Comparison of ENCODE assay signal across 22 mouse cellular contexts in the genomic region with DNA sequence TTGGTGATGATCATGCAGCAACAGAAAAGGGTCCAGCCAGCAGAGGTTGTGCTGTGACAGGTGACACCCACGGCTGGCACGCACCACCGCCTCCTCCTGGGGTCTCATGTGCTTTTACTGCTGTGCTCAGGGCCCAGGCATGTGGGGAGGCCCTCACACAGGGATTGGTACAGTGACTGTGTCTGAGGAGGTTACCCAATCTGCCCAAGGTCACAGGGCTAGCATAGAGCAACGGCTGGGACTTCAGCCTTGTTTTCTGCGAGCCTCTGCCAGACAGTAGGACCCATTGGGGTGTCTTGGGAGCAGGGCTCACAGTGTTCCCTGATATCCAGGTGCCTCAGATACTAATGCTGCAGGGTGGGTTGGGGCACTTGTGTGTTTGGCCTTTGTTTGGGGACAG. TPM values are rescaled to one million over a fixed set of nuclear protein-coding genes. Genes with fewer than 3 reads are reported as not detected.
"Had no signal": no experiment of that assay in that cellular context is flagged by ENCODE, and none has a peak within 500 bp of the region (broad histone marks: within the 10 kb centered on the region; RNA-seq: fewer than 3 reads in every experiment).

No protein-coding gene starts in this region.

- H3K36me3 ChIP-seq: limb, embryonic 12.5 days; limb, embryonic 15.5 days; liver, embryonic 13.5 days; stomach, embryonic 15.5 days had no signal

- H3K27me3 ChIP-seq: stomach, embryonic 15.5 days had no signal

- DNase-seq: kidney, adult 11 months; kidney, adult 9 months; kidney, postnatal 14 days; kidney, postnatal 4 days; left cerebral cortex, postnatal 4 days; liver, embryonic 13.5 days; lung, adult 2 months; lung, postnatal 14 days; lung, postnatal 4 days; midbrain, embryonic 14.5 days; right cerebral cortex, adult 18-20 months; right cerebral cortex, postnatal 25 days; spleen, adult 18-20 months; thymus, adult 2 months; thymus, postnatal 14 days; thymus, postnatal 4 days had no signal

- H3K27ac ChIP-seq: limb, embryonic 12.5 days; limb, embryonic 15.5 days; liver, embryonic 13.5 days; stomach, embryonic 15.5 days had no signal

- H3K4me2 ChIP-seq: limb, embryonic 12.5 days; limb, embryonic 15.5 days; liver, embryonic 13.5 days; midbrain, embryonic 11.5 days; stomach, embryonic 15.5 days had no signal

- H3K9ac ChIP-seq: limb, embryonic 12.5 days; limb, embryonic 15.5 days; liver, embryonic 13.5 days; stomach, embryonic 15.5 days had no signal

- H3K9me3 ChIP-seq: limb, embryonic 12.5 days; limb, embryonic 15.5 days; liver, embryonic 13.5 days; stomach, embryonic 15.5 days had no signal

- H3K4me1 ChIP-seq: liver, embryonic 13.5 days had no signal

- H3K4me3 ChIP-seq: limb, embryonic 12.5 days; limb, embryonic 15.5 days; liver, embryonic 13.5 days; stomach, embryonic 15.5 days had no signal

RNA-seq across cellular contexts. Expression of gene Aspg, which starts 4.8 kb away (rescaled TPM):
- total RNA-seq: megakaryocyte progenitor cell, adult 5-6 weeks; megakaryocyte-erythroid progenitor cell, adult 5-6 weeks had no signal
- polyA plus RNA-seq: midbrain, embryonic 14.5 days had no signal

RNA-seq across cellular contexts. Expression of gene Kif26a, which starts 34.7 kb away (rescaled TPM):
- total RNA-seq: megakaryocyte progenitor cell, adult 5-6 weeks; megakaryocyte-erythroid progenitor cell, adult 5-6 weeks had no signal
